Mouse (Mus musculus) 3134 (cell line): Measurements from ENCODE around the gene Rbm34.
"Not testable (repeated sequence)": the region's sequence is repeated elsewhere in the genome, so short reads cannot be mapped to it uniquely, and the experiment has no call there.

Experiments used
- DNase-seq: peaks from one replicate; pipeline ENCODE4 v3.0.0-alpha.2; 2011; ENCODE audit warnings: low spot score; ENCODE audit not compliant: insufficient read length; ENCODE audit errors: extremely low read depth

The Rbm34 gene

GRCm38 (mm10) chr8:126970579-126971313 is at the start of gene Rbm34:
Gene Rbm34 (minus strand): TSS chr8:126971071.
- peak; percentile 94 for DNase-seq

DNA sequence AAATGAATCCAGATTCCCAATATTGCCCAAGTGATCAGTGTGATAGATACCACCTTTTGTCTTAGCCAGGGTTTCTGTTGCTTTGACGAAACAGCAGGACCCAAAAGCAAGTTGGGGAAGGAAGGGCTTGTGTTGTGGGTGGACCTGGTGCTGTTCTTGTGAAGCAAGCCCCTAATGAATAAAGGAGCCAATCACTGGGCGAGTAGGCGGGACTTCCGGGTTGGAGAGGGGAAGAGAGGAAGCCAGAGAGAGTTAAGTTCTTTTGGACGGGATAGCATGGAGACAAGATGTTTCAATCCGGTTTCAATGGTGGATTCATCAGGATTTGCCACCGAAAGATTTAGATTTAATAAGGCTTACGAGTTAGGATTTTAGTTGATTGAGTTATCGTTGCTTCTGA is 40.8 kb upstream of the Rbm34 start:
- DNase-seq, result no peak

- DNase-seq, result no peak
These were observed 23.6 kb upstream of the Rbm34 start for GRCm38 (mm10) chr8:126994506-126994905.

DNA sequence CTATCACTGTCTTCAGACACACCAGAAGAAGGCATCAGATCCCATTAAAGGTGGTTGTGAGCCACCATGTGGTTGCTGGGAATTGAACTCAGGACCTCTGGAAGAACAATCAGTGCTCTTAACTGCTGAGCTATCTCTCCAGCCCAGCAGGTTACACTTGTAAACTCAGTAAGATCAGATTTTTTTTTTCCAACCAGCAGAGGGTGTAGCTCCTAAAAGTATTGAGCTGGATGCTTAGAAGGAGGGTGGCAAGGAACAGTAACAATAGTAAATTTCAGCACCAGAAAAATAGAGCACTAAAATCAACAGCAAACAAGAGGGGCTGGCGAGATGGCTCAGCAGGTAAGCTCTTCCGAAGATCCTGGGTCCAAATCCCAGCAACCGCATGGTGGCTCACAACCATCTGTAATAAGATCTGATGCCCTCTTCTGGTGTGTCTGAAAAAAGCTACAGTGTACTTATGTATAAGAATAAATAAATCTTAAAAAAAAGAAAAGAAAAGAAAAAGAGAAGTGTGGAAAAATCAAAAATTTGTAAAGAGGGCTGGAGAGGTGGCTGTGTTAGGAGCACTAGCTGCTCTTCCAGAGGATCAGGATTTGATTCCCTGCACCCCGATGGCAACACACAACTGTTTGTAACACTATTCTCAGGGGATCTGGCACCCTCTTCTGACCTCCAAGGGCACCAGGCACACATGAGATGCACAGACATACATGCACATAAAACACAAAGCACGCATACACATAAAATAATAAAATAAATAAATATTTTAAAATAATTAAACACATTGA is 18.7 kb upstream of the Rbm34 start:
- no peak for DNase-seq

DNA sequence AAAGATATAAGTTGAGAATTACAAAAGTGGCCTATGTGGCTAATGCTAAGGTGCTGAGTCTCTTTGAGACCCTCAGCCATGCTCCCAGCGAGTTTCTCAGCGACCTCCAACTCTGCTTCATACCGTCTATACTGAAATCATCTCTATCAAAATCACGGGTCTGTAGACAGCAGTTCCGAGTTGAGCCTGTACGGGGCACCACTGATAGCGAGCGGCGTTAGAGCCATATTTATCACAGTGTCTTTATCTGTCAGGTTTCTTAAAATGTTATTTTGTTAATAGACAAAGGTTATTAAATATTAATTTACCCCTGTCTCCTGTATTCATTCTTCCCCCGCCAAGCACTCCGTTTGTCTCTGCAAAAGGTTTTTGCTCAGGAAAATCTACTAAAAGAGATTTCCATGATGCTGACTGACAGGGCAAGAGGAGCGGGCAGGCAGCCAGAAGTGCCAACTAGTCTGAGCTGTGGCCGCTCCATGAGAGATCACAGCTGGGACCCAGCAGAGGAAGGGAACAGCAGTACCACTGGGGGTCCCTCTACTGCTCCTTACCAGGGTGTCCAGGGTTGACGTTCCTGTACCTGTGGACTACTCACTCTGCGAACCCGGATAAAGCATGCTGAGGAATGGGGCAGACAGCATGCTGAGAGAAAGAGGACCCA is 17.6 kb upstream of the Rbm34 start:
- DNase-seq, result no peak

DNA sequence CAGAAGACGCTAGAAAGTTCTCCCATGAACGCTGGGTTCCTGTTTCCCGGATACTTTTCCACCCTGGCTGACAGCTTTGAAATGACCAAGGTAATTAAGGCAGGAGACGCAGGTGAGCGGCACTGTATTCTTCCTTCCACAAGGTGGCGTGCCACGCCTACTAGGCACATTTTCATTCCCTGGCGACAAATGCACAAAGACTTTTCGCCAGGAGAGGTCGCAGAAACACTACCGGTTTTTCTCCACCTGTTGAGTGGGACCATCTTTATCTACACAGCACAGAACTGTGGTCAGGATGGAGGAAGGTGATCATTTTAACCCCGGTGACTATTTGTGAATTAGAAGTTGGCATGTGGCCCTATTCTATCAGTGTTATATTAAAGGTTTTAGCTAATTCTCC is 15.6 kb upstream of the Rbm34 start:
- peak; percentile 19 for DNase-seq

DNA sequence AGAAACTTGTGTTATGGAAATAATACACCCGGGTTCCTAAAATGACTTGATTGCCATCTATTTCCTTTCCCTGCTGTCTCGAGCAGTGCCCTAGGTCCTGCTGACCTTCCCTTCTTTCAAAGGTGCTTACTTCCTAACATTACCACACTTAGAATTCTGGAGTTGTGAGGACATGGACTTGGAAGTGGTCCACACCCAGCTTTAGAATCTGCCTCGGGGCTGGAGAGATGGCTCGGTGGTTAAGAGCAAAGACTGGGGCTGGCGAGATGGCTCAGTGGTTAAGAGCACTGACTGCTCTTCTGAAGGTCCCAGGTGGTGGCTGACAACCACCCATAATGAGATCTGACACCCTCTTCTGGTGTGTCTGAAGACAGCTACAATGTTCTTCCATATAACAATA is 9.2 kb upstream of the Rbm34 start:
- peak; percentile 32 for DNase-seq

GRCm38 (mm10) chr8:126979091-126979920 is 8.4 kb upstream of the Rbm34 start:
- no peak for DNase-seq

DNA sequence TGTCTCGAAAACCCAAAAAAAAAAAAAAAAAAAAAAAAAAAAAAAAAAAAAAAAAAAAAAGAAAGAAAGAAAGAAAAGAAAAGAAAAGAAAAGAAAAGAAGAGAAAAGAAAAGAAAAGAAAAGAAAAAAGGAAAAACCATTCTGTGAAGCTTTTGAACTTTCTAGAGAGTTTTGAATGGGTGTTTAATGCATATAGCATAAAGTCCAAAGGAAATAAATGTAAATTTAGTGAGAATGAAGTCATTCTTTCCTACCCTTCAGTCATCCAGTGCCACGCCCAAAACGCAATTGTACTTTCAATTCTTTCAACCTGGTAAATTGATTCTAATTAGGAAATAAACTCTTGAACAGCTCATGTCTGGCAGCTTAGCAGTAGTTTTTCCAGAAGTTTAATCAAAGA is 7.7 kb upstream of the Rbm34 start:
- not testable (repeated sequence) for DNase-seq

DNA sequence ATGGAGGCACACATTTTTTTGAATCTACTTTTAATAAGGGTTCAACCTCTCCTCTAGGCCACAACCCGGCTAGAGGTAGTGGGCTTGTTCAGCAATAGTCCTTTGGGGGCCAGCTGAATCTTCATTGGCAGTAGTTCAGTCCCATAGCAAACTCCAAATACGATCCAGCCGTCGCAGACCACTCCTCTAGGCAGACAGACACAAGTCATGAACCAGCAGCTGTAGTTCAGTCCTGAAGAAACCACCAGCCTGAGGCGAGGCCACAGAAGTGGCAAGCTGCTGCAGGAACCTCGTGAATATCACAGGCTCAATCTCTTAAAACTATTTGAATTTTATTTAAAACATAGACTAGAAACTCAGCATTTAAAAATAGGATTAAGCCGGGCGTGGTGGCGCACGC is 7.2 kb upstream of the Rbm34 start:
- no peak for DNase-seq

GRCm38 (mm10) chr8:126976608-126977348 is 5.9 kb upstream of the Rbm34 start:
- DNase-seq, result no peak

DNA sequence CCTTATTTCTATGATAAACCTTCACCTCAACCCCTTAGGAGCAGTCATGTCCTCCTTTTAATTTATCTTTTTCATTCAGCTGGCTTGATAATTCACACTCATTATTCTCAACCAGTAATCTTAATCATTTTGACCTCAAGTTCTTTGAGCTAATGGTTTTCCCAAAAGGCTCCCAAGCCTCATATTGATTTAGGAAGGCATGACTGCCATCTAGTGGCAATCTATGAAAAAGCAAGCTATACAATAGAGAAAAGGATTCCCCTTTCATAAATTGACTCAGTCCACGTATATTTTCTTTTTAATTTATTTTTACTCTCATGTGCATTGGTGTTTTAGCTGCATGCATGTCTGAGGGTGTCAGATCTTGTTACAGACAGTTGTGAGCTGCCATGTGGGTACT is 4.8 kb upstream of the Rbm34 start:
- DNase-seq, result peak; percentile 24

DNA sequence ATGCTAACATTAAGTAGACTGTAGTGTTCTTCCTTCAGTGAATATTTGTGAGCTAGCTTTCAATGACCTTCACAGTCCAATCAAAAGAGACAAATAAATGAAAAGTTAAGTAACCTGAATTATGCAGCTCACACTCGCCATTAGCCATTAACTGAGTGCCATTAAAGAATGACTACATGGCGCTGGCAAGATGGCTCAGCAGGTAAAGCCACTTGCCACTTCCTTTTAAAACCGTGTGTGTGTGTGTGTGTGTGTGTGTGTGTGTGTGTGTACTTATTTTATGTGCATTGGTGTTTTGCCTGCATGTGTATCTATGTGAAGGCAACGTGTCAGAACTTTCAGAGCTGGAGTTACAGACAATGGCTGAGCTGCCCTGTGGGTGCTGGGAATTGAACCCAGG is 3.6 kb upstream of the Rbm34 start:
- no peak for DNase-seq

GRCm38 (mm10) chr8:126973686-126974265 is 2.9 kb upstream of the Rbm34 start:
- DNase-seq, result no peak

GRCm38 (mm10) chr8:126972649-126973048 is 1.8 kb upstream of the Rbm34 start:
- DNase-seq, result no peak

- no peak for DNase-seq
These were observed 1.2 kb upstream of the Rbm34 start for GRCm38 (mm10) chr8:126972102-126972501.

- no peak for DNase-seq
These were observed 418 bp upstream of the Rbm34 start for GRCm38 (mm10) chr8:126971314-126971664.

- no peak for DNase-seq
These were observed 1.3 kb downstream of the Rbm34 start for GRCm38 (mm10) chr8:126969546-126969945.

- no peak for DNase-seq
These were observed 2.8 kb downstream of the Rbm34 start for GRCm38 (mm10) chr8:126968107-126968506.

DNA sequence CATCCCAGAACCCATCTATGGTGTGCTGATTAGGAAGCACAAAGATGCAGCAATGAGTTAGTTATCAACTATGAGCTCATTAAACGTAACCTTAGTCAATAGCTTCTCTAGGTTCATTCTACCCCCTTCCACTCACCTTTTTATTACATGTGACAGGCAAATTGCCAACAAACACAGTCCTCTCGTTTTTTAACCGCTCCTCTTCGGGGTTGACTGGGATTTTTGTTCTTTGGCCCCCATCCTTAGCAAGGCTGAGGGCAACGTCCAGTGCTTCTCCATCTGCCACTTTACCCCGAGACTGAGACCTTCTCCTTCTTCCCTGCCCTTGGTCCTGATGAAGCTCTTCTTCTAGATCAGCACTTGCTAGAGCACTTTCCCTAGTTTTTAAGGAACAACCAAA is 5.6 kb downstream of the Rbm34 start:
- DNase-seq, result no peak
